Mouse (Mus musculus) neutrophil, adult 5-6 weeks (primary cell): ENCODE results near the gene Fam131c. TPM values are rescaled to one million over a fixed set of nuclear protein-coding genes. Genes with fewer than 3 reads are reported as not detected.

ENCODE experiments used
- ATAC-seq: fragments of 151-379, 151-347 bp; 2 replicates; pipeline ENCODE4 v1.8.0; 2017; ENCODE audit warnings: mild to moderate bottlenecking, moderate TSS enrichment; ENCODE audit not compliant: insufficient number of reproducible peaks, poor library complexity, low FRiP score, severe bottlenecking; ENCODE audit errors: extremely low read depth
- total RNA-seq: library from RNA; stranded (forward); fragments of 200-1000 nt; gene quantifications from 2 replicates; pipeline ENCODE4 v1.2.3, GENCODE M21; 2017

Fam131c gene
- total RNA-seq, 1 experiment from 2014 or later, result not detected

GRCm38 (mm10) chr4:141427921-141428320 is 59.9 kb downstream of the Fam131c start:
- no peak for ATAC-seq

- no peak for ATAC-seq
Observed at GRCm38 (mm10) chr4:141429381-141429780, 61.4 kb downstream of the Fam131c start.

- no peak for ATAC-seq
Observed at GRCm38 (mm10) chr4:141429847-141430246, 61.8 kb downstream of the Fam131c start.

DNA sequence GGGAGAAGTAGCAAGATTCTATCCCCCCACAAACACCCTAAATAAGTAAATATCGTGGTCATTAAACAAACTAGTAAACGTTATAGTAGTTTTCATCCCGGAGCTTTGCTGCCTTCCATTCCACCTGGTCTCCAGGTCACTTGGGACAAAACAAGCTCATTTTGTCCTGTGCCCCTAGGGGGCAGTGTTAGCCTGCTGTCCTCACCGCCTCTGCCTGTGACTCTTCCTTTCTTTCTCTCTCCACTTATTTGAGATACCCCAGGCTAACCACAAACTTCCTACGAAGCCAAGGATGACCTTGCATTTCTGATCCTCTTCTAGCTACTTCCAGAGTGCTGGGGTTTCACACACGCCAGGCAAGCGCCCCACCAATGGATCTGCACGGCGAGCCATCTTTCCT is 63.0 kb downstream of the Fam131c start:
- ATAC-seq, result peak; percentile 71

DNA sequence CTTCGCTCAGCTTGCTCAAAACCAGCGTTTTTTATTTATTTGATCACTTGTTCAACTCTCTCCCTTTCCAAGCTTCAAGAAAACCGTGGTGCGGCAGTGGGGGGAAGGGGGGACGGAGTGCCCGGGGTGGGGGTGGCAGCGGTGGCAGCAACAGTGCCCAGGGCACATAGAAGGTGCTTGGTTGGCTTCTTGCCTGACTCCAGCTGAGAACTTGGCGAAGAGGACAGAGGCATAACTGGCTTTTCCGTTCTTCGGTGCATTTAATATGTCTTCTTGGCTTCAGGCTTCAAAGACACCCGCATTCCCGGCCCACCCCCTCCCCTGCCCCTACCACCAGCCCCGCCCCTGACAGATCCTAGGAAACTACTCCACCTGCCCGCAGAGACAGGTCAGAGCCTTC is 64.6 kb downstream of the Fam131c start:
- ATAC-seq, result no peak

DNA sequence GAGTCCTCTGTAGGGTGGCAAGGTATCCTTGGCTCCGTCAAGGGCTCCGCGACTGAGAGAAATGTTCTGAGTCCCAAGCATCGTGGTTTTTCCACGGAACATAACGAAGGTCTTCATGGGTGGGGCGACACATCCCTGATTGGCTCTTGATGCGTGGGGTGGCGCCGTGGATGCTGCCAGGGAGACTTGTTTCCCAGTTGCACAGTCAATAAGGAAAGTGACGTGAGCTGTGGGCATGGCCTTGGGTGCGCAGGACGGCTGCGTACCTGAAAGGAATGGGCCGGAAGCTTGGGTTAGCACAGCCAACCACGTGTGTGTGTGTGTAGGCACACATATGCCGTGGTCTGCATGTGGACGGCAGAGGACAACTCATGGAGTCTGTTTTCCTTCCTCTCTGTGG is 65.2 kb downstream of the Fam131c start:
- no peak for ATAC-seq

Other genes starting within 250 kb of the Fam131c start
- 46.0 and 46.1 TPM in 2 replicates for gene Szrd1, start 228.4 kb upstream of the Fam131c start, total RNA-seq
- 10.8 and 10.9 TPM in 2 replicates for gene Fbxo42, start 220.3 kb upstream of the Fam131c start, total RNA-seq
- gene Rsg1, start 154.3 kb upstream of the Fam131c start, total RNA-seq, result 0.70 and 1.2 TPM in 2 replicates
- gene Arhgef19, start 128.7 kb upstream of the Fam131c start, total RNA-seq, result not detected in 2 replicates
- gene Epha2, start 67.0 kb upstream of the Fam131c start, total RNA-seq, result 1.2 and 2.8 TPM in 2 replicates
- not detected in 2 replicates for gene Clcnka, start 30.5 kb downstream of the Fam131c start, total RNA-seq
- not detected in 2 replicates for gene Clcnkb, start 47.8 kb downstream of the Fam131c start, total RNA-seq
- gene Hspb7, start 52.6 kb downstream of the Fam131c start, total RNA-seq, result not detected in 2 replicates
- not detected in 2 replicates for gene Srarp, start 67.9 kb downstream of the Fam131c start, total RNA-seq
- 25.3 and 32.0 TPM in 2 replicates for gene Zbtb17, start 76.4 kb downstream of the Fam131c start, total RNA-seq
- 40.5 and 54.9 TPM in 2 replicates for gene Spen, start 170.4 kb downstream of the Fam131c start, total RNA-seq
- gene Fblim1, start 237.9 kb downstream of the Fam131c start, total RNA-seq, result 0.12 TPM in 1 of 2 replicates, not detected in the other